Mouse (Mus musculus): ENCODE measurements around the gene Sos2. TPM values are rescaled to one million over a fixed set of nuclear protein-coding genes. Genes with fewer than 3 reads are reported as not detected.
"Not testable (repeated sequence)": the region's sequence is repeated elsewhere in the genome, so short reads cannot be mapped to it uniquely, and the experiment has no call there.

Gene Sos2
- polyA plus RNA-seq, 1 experiment from 2014 or later = 11.8 TPM

DNA sequence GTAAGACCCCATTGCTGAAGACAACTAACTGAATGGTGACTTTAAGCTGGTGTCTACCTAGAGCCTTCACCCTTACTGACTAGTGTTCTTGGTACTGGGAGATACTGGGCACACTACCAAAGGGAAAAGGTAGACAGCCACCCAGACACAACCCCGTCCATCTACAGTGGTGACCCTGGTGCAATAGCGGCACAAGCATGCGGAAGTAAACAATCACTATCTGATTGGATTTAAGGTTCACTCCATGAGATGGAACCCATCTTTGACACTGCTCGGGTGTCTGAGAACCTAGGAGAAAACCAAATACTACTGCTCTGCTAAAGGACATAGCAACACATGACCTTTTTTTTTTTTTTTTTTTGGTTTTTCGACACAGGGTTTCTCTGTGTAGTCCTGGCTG is 20.0 kb downstream of the Sos2 start:
- ATAC-seq (ENCODE audit: low FRiP score, low read depth) = no peak
- peaks cover 9% of the 10 kb centered on the region; the same call in 1 of the 2 replicates for H3K36me3 ChIP-seq
- H3K9me3 ChIP-seq = peaks cover 12% of the 10 kb centered on the region
- no peak overlapping the region for H3K4me3 ChIP-seq
- no peak overlapping the region for H3K27ac ChIP-seq
- no peak overlapping the region for H3K4me2 ChIP-seq (replicated peaks)
- no peaks in the 10 kb centered on the region for H3K27me3 ChIP-seq (replicated peaks)
- no peaks in the 10 kb centered on the region for H3K4me1 ChIP-seq
- H3K9ac ChIP-seq = no peak overlapping the region
- WGBS = 96% methylated on average over 5 of the region's 5 CpGs

DNA sequence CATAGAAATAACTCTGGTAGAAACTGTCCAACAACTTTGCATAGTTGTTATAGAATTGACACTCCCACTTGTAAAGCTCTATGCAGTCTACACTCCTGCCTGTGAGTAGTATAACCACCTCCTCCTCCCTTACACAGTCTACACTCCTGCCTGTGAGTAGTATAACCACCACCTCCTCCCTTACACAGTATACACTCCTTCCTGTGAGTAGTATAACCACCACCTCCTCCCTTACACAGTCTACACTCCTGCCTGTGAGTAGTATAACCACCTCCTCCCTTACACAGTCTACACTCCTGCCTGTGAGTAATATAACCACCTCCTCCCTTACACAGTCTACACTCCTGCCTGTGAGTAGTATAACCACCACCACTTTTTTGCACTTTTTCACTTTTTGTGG is 27.7 kb downstream of the Sos2 start:
- H3K36me3 ChIP-seq = peaks cover 21% of the 10 kb centered on the region
- ATAC-seq (ENCODE audit: low FRiP score, low read depth) = peak; percentile 84; the same call in 1 of the 2 replicates
- H3K9ac ChIP-seq; H3K4me1 ChIP-seq; H3K4me2 ChIP-seq (replicated peaks); H3K4me3 ChIP-seq; H3K27ac ChIP-seq; H3K9me3 ChIP-seq; H3K27me3 ChIP-seq (replicated peaks): not testable (repeated sequence)

DNA sequence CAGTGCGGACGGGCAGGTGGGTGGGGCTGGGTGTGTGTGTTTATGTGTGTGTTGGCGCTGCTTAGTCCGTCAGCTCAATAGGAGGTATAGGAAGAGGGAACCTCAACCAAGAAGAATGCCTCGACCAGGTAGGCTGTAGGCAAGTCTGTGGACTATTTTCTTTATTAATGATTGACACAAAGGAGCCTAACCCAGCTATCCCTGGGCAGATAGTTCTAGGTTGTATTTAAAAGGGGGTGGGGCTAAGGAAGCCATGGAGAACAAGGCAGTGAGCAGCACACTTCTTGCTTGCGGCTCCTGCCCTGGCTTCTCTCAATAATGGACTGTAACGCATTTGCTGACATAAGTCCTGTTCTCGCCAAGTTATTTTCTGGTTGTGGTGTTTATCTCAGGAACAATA is 32.1 kb downstream of the Sos2 start:
- ATAC-seq (ENCODE audit: low FRiP score, low read depth) = no peak
- Histone ChIP-seq H3K4me2 (replicated peaks) (no peak overlapping the region), H3K27me3 (replicated peaks) (no peaks in the 10 kb centered on the region), H3K4me3 (no peak overlapping the region), H3K4me1 (no peaks in the 10 kb centered on the region), H3K27ac (no peak overlapping the region), H3K9me3 (peaks cover 4% of the 10 kb centered on the region; the same call in 1 of the 2 replicates), H3K36me3 (peaks cover 35% of the 10 kb centered on the region), H3K9ac (no peak overlapping the region)
- 93% methylated on average over 8 of the region's 8 CpGs for WGBS

DNA sequence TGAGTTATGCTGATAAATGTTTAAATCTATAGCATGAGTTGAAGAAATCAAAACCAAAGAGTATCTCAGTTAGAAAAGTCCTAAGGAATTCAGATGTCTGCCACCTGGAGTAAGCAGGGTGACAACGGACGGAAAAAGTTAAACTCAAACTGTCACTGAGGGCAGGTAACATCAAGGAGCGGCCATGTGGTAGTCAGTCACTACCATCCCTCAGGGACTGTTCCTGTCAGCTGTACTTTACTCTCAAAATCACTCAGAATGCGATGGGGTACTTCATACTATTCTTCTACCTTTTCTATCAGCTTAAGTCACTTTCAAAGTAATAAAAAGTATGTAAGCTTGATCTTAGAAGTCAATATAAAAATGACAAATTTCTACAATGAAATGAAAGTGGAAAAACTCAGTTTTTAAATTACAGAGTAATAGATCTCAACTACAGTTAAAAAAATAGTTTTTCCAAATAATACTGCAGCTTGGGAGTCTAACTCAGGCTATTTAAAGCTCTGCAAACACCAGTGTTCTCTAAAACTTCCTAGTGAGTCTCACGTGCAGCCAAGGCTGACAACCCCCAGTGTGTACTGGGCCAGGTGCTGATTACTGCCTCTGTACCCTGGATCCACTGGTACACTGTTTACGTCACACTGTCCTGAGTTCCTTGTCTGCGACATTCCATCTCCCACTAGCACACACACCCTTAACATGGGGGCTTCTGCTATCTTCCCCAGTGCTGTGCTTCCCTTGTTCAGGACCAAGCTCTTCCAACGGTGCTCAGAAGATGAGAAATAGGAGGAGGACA is 35.6 kb downstream of the Sos2 start:
- Histone ChIP-seq H3K9me3 (no peaks in the 10 kb centered on the region), H3K4me2 (replicated peaks) (no peak overlapping the region), H3K9ac (no peak overlapping the region), H3K27me3 (replicated peaks) (no peaks in the 10 kb centered on the region), H3K4me3 (no peak overlapping the region), H3K27ac (no peak overlapping the region), H3K4me1 (no peaks in the 10 kb centered on the region), H3K36me3 (peaks cover 14% of the 10 kb centered on the region; the same call in 1 of the 2 replicates)
- ATAC-seq (ENCODE audit: low FRiP score, low read depth) = no peak
- WGBS = 92% methylated on average over 8 of the region's 8 CpGs

DNA sequence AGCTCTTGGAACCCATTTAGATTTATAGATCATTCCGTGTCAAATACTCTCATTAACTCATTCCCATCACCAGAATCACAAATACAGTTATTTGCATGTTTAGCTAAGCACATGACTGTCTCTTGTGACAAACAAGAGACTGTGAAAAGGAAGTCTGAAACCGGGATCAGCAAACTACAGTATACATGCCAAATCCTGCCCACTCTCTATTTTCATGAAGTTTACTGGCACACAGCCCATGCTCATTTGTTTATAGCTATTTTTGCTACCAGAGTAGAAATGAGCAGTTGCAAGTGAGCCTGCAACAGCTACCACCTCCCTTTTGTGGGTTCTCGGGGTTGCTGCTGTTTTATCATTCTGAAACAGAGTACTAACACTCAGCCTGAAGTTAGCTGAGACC is 36.8 kb downstream of the Sos2 start:
- no peak overlapping the region for H3K27ac ChIP-seq
- 88% methylated on average over 3 of the region's 3 CpGs for WGBS
- ATAC-seq (ENCODE audit: low FRiP score, low read depth) = no peak
- no peak overlapping the region for H3K9ac ChIP-seq
- peaks cover 17% of the 10 kb centered on the region; the same call in 1 of the 2 replicates for H3K36me3 ChIP-seq
- H3K4me2 ChIP-seq (replicated peaks) = no peak overlapping the region
- no peaks in the 10 kb centered on the region for H3K4me1 ChIP-seq
- H3K4me3 ChIP-seq = no peak overlapping the region
- H3K27me3 ChIP-seq (replicated peaks) = no peaks in the 10 kb centered on the region
- H3K9me3 ChIP-seq = no peaks in the 10 kb centered on the region

DNA sequence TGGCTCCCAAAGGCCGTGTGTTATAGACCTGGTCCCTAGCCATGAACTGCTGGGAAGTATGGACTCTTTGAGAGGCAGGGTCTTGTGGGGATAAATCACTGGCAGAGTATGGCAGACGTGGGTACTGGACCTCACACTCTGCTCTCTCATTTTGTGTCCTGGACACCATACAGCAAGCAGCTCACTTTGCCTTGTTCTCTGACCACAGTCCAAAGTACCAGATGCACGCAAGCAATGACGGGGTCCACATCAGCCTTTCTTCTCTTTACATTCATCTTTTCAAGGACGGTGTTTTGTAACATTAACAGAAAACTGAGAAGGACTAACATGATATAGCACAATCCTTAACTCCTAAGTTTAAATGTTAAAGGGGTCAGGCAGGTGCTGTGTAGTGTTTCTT is 38.8 kb downstream of the Sos2 start:
- no peak overlapping the region for H3K4me3 ChIP-seq
- no peaks in the 10 kb centered on the region for H3K27me3 ChIP-seq (replicated peaks)
- H3K9ac ChIP-seq = no peak overlapping the region
- WGBS = 88% methylated on average over 5 of the region's 5 CpGs
- ATAC-seq (ENCODE audit: low FRiP score, low read depth) = no peak
- peaks cover 25% of the 10 kb centered on the region for H3K36me3 ChIP-seq
- no peaks in the 10 kb centered on the region for H3K4me1 ChIP-seq
- H3K27ac ChIP-seq = no peak overlapping the region
- no peaks in the 10 kb centered on the region for H3K9me3 ChIP-seq
- no peak overlapping the region for H3K4me2 ChIP-seq (replicated peaks)

DNA sequence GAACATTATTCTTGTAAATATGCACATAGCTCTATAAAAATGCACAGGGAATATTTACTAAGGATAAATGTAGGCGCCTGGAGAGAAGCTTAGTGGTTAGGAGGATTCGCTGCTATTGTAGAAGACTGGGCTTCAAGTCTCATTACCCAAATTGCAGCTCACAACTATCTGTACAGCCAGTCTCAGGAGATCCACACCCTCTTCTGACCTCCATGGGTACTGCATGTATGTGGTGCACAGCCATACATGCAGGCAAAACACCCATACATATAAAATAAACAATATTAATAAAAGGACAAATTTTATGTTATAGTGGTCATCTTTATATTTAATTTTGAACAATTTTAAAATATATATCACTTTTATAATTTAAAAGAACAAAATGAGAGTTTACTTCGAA is 46.9 kb downstream of the Sos2 start:
- Histone ChIP-seq H3K4me1 (no peaks in the 10 kb centered on the region), H3K4me2 (replicated peaks) (no peak overlapping the region), H3K4me3 (no peak overlapping the region), H3K9me3 (no peaks in the 10 kb centered on the region), H3K27ac (no peak overlapping the region), H3K36me3 (peaks cover 28% of the 10 kb centered on the region), H3K27me3 (replicated peaks) (no peaks in the 10 kb centered on the region), H3K9ac (no peak overlapping the region)
- ATAC-seq (ENCODE audit: low FRiP score, low read depth) = no peak
- 88% methylated on average over 3 of the region's 3 CpGs for WGBS

DNA sequence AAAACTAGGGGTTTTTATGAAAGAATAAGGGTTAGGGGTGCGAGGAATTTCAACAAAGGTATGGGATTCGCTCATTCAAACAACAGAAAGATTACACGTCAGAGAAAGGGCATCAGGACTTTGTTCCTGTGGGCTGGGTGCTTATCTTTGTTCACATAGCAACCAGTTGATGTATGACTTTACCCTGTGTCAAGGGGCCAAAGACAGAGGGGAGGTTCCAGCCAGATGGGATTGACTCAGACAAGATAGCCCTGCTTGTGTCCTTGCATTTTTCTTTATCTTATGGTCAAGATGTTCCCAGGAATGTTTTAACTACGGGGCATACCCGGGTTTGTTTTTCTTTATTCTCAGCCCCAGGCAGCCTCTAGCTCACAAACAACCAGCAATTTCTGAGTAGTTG is 63.1 kb downstream of the Sos2 start:
- not testable (repeated sequence) for H3K9ac ChIP-seq; H3K4me3 ChIP-seq; H3K4me2 ChIP-seq (replicated peaks); H3K27ac ChIP-seq; H3K4me1 ChIP-seq; ATAC-seq (ENCODE audit: low FRiP score, low read depth); H3K9me3 ChIP-seq; H3K27me3 ChIP-seq (replicated peaks)
- peaks cover 32% of the 10 kb centered on the region for H3K36me3 ChIP-seq
- 83% methylated on average over 5 of the region's 5 CpGs for WGBS

DNA sequence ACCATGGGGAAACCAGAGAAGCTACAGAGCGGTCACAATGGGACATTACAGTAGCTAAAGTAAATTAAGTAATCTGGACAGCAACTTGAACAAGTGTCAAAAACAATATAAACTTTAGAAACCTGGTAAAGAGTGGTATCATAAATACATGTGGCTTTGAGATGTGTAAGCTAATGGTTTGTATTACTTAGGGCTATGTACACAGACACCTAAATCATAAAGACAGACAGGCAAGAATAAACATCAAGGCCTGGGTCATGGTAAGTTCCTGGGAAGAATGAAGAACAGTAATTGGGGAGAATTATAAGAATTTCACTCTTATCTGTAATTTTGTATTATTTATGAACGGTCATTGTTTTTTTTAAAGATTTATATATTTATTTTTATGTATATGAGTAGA is 77.3 kb downstream of the Sos2 start:
- Histone ChIP-seq H3K36me3 (peaks cover 18% of the 10 kb centered on the region), H3K4me3 (no peak overlapping the region), H3K9me3 (no peaks in the 10 kb centered on the region), H3K27me3 (replicated peaks) (no peaks in the 10 kb centered on the region), H3K9ac (no peak overlapping the region), H3K4me1 (no peaks in the 10 kb centered on the region), H3K27ac (no peak overlapping the region), H3K4me2 (replicated peaks) (no peak overlapping the region)
- 89% methylated on average over 2 of the region's 2 CpGs for WGBS
- no peak for ATAC-seq (ENCODE audit: low FRiP score, low read depth)

DNA sequence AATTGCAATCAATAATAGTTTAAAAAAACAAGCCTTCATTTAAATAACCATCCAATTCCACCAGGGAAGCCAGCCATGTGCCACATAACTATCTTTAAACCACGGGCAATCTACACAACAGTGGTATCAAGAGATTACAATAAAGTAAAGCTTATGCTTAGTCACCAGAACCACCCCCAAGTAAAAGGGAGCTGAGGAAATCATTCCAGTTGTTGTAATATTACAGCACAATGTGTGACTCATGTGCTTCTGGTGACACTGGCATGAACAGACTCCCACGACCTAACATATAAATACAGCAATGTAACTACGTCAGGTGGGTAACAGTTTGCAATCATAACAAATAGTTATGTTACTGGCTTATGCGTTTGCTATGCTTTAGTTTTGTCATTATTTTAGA is 84.2 kb downstream of the Sos2 start:
- WGBS = 93% methylated on average over 4 of the region's 4 CpGs
- H3K27me3 ChIP-seq (replicated peaks) = no peaks in the 10 kb centered on the region
- peaks cover 15% of the 10 kb centered on the region; the same call in 1 of the 2 replicates for H3K36me3 ChIP-seq
- H3K27ac ChIP-seq = no peak overlapping the region
- no peak for ATAC-seq (ENCODE audit: low FRiP score, low read depth)
- no peaks in the 10 kb centered on the region for H3K9me3 ChIP-seq
- H3K4me2 ChIP-seq (replicated peaks) = no peak overlapping the region
- no peak overlapping the region for H3K4me3 ChIP-seq
- no peak overlapping the region for H3K9ac ChIP-seq
- H3K4me1 ChIP-seq = no peaks in the 10 kb centered on the region

DNA sequence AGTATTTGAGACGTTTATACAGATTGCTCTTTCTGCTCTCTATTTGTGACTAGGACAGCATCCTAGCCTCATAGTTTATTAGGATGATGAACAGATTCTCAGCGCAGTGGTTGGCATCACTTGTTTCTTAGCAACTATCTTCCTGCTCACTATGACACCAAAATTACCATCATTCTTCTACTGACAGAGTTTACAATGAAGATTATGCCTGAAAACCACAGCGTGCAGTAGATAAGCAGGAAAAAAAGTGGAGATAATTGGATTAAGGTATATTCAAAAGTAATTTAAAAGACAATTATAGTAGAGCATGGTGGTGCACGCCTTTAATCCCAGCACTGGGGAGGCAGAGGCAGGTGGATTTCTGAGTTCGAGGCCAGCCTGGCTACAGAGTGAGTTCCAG is 88.5 kb downstream of the Sos2 start:
- 92% methylated on average over 5 of the region's 5 CpGs for WGBS

DNA sequence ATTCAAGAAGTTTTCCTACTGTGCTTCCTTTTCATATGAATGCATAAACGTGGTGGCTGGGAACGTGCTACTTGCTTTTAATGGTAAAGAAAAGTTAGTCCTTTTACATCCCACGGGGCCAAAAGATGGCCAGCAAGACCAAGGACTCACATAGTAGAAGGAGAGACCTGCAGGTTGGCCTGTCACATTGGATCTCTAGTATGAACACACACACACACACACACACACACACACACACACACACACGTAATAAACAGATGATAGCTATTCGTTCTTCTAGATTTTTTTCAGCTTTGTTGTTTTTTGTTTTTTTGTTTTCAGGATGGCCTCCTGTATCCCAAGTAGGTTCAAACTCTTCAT is 98.4 kb downstream of the Sos2 start:
- Histone ChIP-seq H3K4me3 (peak overlapping the region; percentile 68), H3K9me3 (no peaks in the 10 kb centered on the region), H3K27me3 (replicated peaks) (no peaks in the 10 kb centered on the region), H3K36me3 (peaks cover 33% of the 10 kb centered on the region), H3K4me1 (peaks cover 3% of the 10 kb centered on the region; the same call in 1 of the 2 replicates), H3K4me2 (replicated peaks) (peak overlapping the region; percentile 77), H3K9ac (peak overlapping the region; percentile 81; the same call in 1 of the 2 replicates), H3K27ac (no peak overlapping the region)
- peak; percentile 51; the same call in 1 of the 2 replicates for ATAC-seq (ENCODE audit: low FRiP score, low read depth)
- WGBS = 47% methylated on average over 5 of the region's 5 CpGs

More for the DNA sequence above, 88.5 kb downstream of the Sos2 start:
- Histone ChIP-seq H3K36me3 (peaks cover 28% of the 10 kb centered on the region), H3K9ac (no peak overlapping the region), H3K9me3 (no peaks in the 10 kb centered on the region), H3K4me1 (no peaks in the 10 kb centered on the region), H3K4me2 (replicated peaks) (no peak overlapping the region), H3K27me3 (replicated peaks) (no peaks in the 10 kb centered on the region), H3K27ac (no peak overlapping the region), H3K4me3 (no peak overlapping the region)
- ATAC-seq (ENCODE audit: low FRiP score, low read depth) = no peak
